Mouse (Mus musculus): ENCODE measurements around the gene Tmem212.

GRCm38 (mm10) chr3:27901846-27902245 is 5.7 kb upstream of the Tmem212 start:
- TF ChIP-seq CTCF (conservative IDR thresholded peaks at IDR 0.05; ENCODE audit: low read length) (peak; percentile 93), NANOG (IDR thresholded peaks at IDR 0.05; ENCODE audit: borderline replicate concordance, low read length) (no peak), POU5F1 (IDR thresholded peaks at IDR 0.05; ENCODE audit: borderline replicate concordance, low read length) (no peak)

All from E14TG2a.4 (cell line).